Mouse (Mus musculus): ENCODE measurements around the gene Wfikkn2. TPM values are rescaled to one million over a fixed set of nuclear protein-coding genes. Genes with fewer than 3 reads are reported as not detected.
A peak's percentile ranks its signal among the peaks of the same experiment; 100 is the strongest.

Wfikkn2 gene
- polyA plus RNA-seq, 1 experiment from 2014 or later: 3.4 TPM

DNA sequence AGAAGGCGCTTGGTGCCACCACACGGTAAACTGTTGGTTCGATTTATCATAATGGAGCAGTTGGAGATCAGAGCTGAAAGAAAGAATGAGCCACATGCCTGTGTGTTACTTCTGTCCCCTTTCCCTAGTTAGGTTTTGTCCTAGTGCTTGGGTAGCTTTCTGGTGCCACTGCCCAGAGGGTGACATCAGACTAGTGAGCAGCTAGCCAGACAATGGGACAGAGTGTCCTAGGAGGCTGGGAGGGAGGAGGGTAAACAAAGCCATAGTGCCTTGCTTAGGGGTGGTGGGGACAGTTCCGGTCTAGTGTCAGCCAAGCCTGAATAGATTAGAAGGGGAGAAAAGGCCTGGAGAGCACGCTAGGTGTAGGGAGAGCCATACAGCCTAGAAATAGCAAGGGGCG, 12.4 kb downstream of the Wfikkn2 start:
- H3K36me3 ChIP-seq: no peaks in the 10 kb centered on the region
- H3K4me2 ChIP-seq (replicated peaks): no peak overlapping the region
- no peak overlapping the region for H3K27ac ChIP-seq
- H3K4me1 ChIP-seq (replicated peaks): peaks cover 13% of the 10 kb centered on the region
- H3K4me3 ChIP-seq (replicated peaks): no peak overlapping the region
- ATAC-seq: no peak
- no peak overlapping the region for H3K9ac ChIP-seq (replicated peaks)
- WGBS: 57% methylated on average over 6 of the region's 6 CpGs
- H3K27me3 ChIP-seq: no peaks in the 10 kb centered on the region
- no peaks in the 10 kb centered on the region for H3K9me3 ChIP-seq

DNA sequence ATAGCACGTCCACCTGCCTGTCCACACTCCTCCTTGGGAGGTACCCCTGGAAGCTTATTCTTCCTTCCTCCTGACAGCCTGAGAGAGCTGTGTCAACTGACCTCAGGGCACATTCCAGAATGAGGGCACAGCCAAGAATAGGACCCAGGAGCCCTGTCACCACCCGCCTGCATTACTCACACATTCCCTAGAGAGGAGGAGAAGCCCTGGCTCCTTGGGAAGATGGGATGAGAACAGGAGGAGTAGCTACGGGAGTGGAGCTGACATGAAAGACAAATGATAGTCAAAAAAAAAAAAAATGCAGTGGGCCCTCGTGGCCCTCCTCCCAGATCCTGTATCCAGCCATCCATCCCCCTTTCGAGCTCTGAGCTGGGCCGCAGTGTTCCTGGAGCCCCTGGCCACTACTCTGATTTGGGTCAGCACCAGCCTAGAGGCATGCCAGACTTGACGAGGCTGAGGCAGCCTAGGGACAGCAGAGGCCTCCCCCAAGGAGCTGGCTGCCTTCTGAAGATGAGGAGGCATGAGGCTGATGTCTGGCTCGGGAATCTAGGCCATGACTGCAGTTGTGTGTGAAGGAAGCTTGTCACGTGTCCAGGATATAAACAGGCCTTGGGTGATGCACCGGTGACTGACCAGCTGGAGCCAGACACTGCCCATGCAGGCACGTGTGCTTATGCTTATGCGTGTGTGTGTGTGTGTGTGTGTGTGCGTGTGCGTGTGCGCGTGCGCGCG, 13.8 kb downstream of the Wfikkn2 start:
- no peak overlapping the region for H3K9ac ChIP-seq (replicated peaks)
- WGBS: 85% methylated on average over 19 of the region's 19 CpGs
- H3K36me3 ChIP-seq: no peaks in the 10 kb centered on the region
- no peaks in the 10 kb centered on the region for H3K9me3 ChIP-seq
- peaks cover 19% of the 10 kb centered on the region for H3K4me1 ChIP-seq (replicated peaks)
- H3K4me2 ChIP-seq (replicated peaks): no peak overlapping the region
- no peak overlapping the region for H3K4me3 ChIP-seq (replicated peaks)
- no peaks in the 10 kb centered on the region for H3K27me3 ChIP-seq
- H3K27ac ChIP-seq: no peak overlapping the region
- ATAC-seq: no peak

DNA sequence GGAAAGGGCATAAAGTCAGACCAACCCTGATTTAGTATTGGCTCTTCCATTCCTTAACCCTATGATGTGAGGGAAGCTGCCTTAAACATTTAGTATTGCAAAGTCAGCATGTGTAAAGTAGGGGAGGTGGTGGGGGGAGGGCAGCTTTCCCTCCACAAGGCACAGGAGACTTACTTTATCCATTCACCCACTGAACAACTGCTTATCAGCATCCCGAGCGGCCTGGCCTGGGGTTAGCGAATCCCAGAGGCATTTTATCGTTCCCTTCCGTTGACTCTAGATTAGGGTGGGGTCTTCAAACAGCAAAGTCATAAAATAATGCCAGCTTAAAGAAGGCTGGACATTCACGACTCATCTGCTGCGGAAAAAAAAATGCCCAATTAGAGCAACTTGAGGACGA, 15.6 kb downstream of the Wfikkn2 start:
- Histone ChIP-seq H3K9ac (replicated peaks) (no peak overlapping the region), H3K36me3 (no peaks in the 10 kb centered on the region), H3K27me3 (no peaks in the 10 kb centered on the region), H3K4me3 (replicated peaks) (no peak overlapping the region), H3K4me1 (replicated peaks) (peaks cover 19% of the 10 kb centered on the region), H3K9me3 (no peaks in the 10 kb centered on the region), H3K4me2 (replicated peaks) (no peak overlapping the region), H3K27ac (no peak overlapping the region)
- WGBS: 82% methylated on average over 8 of the region's 8 CpGs
- ATAC-seq: no peak

DNA sequence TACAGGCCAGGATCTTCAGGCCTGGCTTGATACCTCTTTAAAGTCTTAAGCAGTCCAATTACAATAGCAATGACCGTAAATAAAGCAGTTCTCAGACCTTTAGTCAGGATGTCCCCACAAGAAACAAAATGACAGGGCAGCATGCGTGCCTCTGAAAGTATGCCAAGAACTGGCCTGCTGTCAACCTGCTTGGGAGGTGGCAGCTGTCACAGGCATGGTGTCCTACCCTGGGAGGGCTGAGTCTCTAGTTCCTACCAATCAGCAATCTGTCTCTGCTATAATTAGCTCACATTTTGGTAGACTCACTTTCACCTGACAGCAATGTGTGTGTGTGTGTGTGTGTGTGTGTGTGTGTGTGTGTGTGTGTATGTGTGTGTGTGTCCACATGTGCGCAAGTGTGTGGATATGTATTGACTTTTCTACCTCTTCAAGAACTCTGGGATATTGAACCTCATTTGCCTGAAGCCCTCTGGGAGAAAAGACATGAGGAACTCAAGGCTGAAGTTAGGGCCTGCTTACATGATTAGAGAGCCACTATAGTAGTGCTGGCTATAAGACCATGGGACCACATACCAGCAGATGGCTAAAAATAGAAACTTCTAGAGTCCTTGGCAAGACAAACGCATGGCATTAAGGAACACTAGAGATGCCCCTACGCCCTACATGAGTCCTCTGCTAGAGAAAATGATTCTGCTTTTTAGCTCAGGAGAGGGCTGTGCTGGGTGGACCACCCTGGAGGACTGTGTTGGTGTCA, 16.4 kb downstream of the Wfikkn2 start:
- WGBS: 91% methylated on average over 5 of the region's 5 CpGs
- no peak overlapping the region for H3K9ac ChIP-seq (replicated peaks)
- H3K4me1 ChIP-seq (replicated peaks): peaks cover 19% of the 10 kb centered on the region
- no peaks in the 10 kb centered on the region for H3K9me3 ChIP-seq
- H3K27me3 ChIP-seq: no peaks in the 10 kb centered on the region
- H3K27ac ChIP-seq: no peak overlapping the region
- H3K36me3 ChIP-seq: no peaks in the 10 kb centered on the region
- ATAC-seq: no peak
- no peak overlapping the region for H3K4me3 ChIP-seq (replicated peaks)
- H3K4me2 ChIP-seq (replicated peaks): no peak overlapping the region

DNA sequence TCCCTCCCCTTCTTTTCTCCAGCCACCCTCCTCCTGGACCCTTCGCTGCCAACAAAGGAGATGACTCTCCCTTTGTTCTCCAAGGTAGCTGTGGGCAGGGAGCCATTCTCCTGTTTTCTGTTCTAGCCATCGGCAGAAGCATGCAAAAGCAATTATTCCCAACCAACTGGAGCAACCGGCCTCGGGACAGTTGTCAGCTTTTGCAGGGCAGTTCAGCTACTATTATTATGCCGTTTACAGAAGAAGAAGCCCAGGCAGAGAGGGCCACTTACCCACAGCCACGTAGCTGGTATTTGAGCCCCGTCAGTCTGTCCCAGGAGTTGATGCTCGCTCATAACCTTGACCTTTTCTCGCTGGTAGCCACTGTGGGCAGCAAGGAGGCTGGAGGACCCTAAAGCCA, 17.4 kb downstream of the Wfikkn2 start:
- ATAC-seq: no peak
- 29% methylated on average over 9 of the region's 9 CpGs for WGBS
- peak overlapping the region; percentile 46; the same call in 1 of the 2 replicates for H3K27ac ChIP-seq

DNA sequence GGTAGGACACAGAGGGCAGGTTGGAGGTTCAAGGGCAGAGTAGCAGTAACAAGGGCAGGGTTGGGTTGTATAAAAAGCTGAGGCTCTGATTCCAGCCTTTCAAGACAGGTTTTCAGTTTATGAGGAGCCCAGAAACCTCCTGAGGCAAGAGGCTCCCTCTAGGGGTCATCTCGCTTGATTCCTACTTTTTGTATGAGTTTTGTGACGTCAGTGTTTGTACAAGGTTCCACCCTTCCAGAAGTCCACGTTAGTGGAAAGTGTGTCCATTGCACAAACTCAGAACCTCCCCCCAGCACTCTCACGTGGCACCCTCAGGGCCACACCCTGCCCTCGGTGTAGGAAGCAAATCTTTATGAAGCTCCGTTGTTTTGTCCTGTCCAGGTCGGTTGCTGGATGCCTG, 19.8 kb downstream of the Wfikkn2 start:
- WGBS: 41% methylated on average over 7 of the region's 7 CpGs
- no peak overlapping the region for H3K27ac ChIP-seq
- ATAC-seq: no peak

More for the DNA sequence above, 17.4 kb downstream of the Wfikkn2 start:
- Histone ChIP-seq H3K9me3 (no peaks in the 10 kb centered on the region), H3K27me3 (no peaks in the 10 kb centered on the region), H3K4me2 (replicated peaks) (no peak overlapping the region), H3K4me3 (replicated peaks) (no peak overlapping the region), H3K4me1 (replicated peaks) (peaks cover 16% of the 10 kb centered on the region), H3K9ac (replicated peaks) (no peak overlapping the region), H3K36me3 (no peaks in the 10 kb centered on the region)

DNA sequence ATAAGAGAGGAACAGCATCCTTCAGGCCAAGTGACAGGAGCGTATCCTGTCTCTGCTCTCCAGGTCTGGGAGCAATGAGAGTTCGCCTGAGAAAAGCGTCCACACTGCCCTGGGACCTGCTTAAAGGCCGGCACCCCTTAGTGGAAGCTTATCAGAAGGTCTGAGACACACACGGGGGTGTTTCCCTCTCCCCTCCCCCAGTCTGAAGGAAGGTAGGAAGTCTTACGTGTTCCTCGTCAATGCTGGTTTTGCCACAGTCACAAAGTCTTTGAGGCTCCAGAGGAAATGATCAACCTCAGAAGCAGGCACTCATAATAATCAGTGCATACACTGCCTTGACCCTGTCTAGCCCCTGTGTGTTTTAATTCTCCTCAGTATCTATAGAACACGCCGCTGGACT, 22.3 kb downstream of the Wfikkn2 start:
- no peak for ATAC-seq
- Histone ChIP-seq H3K27me3 (no peaks in the 10 kb centered on the region), H3K9ac (replicated peaks) (no peak overlapping the region), H3K27ac (no peak overlapping the region), H3K4me1 (replicated peaks) (peaks cover 7% of the 10 kb centered on the region), H3K4me3 (replicated peaks) (no peak overlapping the region), H3K9me3 (no peaks in the 10 kb centered on the region), H3K4me2 (replicated peaks) (no peak overlapping the region), H3K36me3 (no peaks in the 10 kb centered on the region)
- 85% methylated on average over 9 of the region's 9 CpGs for WGBS

More for the DNA sequence above, 19.8 kb downstream of the Wfikkn2 start:
- Histone ChIP-seq H3K9me3 (no peaks in the 10 kb centered on the region), H3K4me2 (replicated peaks) (no peak overlapping the region), H3K4me1 (replicated peaks) (peaks cover 10% of the 10 kb centered on the region), H3K4me3 (replicated peaks) (no peak overlapping the region), H3K9ac (replicated peaks) (no peak overlapping the region), H3K27me3 (no peaks in the 10 kb centered on the region), H3K36me3 (no peaks in the 10 kb centered on the region)

DNA sequence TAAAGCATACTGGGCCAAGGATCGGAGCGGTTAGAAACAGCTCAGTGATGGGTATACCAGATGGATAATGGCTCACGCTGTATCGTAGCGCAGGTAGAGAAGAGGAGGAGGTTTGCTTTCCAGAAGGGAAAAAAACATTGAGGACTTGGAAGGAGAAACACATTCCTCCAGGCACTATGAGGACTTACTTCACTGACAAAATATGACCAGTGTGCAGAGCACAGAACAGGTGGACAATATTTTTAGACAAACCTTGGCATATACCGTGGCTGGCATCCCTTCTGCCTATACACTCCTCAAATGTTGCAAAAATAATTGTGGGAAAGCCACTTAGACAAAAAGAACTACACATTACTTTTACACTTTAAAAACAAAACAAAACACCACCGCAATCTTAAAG, 24.5 kb downstream of the Wfikkn2 start:
- H3K4me3 ChIP-seq (replicated peaks): no peak overlapping the region
- H3K27ac ChIP-seq: no peak overlapping the region
- WGBS: 96% methylated on average over 7 of the region's 7 CpGs
- H3K9me3 ChIP-seq: no peaks in the 10 kb centered on the region
- no peak overlapping the region for H3K4me2 ChIP-seq (replicated peaks)
- H3K4me1 ChIP-seq (replicated peaks): peaks cover 3% of the 10 kb centered on the region
- no peaks in the 10 kb centered on the region for H3K27me3 ChIP-seq
- no peak for ATAC-seq
- H3K9ac ChIP-seq (replicated peaks): no peak overlapping the region
- H3K36me3 ChIP-seq: no peaks in the 10 kb centered on the region

DNA sequence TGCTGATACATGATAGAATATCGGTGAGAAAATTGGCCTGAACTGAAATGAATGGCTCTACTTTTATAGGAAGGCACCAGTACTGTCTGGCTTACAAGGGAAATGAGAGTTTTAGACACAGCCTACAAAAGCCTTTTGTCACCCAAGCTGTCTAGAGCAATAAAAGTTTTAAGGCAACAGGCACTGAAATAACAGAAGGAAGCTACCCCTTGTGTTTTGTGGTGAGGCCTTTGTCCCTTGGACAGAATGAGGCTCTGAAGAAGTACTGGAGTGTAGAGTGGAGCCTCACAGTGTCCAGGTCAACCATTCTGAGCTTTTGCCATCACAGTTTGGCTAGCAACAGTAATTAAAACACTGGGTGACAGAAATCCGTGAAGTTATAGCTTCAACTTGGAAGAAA, 29.6 kb downstream of the Wfikkn2 start:
- peaks cover 34% of the 10 kb centered on the region for H3K4me1 ChIP-seq (replicated peaks)
- H3K4me3 ChIP-seq (replicated peaks): no peak overlapping the region
- H3K9me3 ChIP-seq: no peaks in the 10 kb centered on the region
- H3K27me3 ChIP-seq: no peaks in the 10 kb centered on the region
- no peak overlapping the region for H3K9ac ChIP-seq (replicated peaks)
- H3K27ac ChIP-seq: 0 out of 2 replicates have a peak overlapping the region, but pooled peaks have one; percentile 7
- no peak overlapping the region for H3K4me2 ChIP-seq (replicated peaks)
- peaks cover 14% of the 10 kb centered on the region for H3K36me3 ChIP-seq
- 35% methylated on average over 2 of the region's 2 CpGs for WGBS
- no peak for ATAC-seq

DNA sequence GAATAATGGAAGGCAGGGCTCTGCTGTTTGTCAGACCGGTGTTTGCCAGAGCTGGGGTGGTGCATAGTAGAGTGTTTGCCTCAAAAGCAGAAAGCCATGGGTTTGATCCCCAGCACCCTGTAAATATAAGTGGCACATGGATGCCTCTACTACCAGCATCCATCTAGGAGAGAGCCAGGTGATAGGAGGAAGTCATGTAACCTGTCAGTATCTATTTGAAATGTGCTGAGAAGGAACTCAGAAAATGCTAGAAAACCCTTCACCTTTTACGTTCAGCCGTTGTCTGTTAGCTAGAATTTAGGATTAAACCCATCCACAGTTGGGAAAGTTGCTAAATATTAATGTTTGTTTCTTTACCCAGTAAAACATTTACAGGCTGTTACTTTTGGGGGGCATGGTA, 30.2 kb downstream of the Wfikkn2 start:
- 87% methylated on average over 3 of the region's 3 CpGs for WGBS
- Histone ChIP-seq H3K36me3 (peaks cover 14% of the 10 kb centered on the region), H3K27me3 (no peaks in the 10 kb centered on the region), H3K4me3 (replicated peaks) (no peak overlapping the region), H3K27ac (no peak overlapping the region), H3K9me3 (no peaks in the 10 kb centered on the region), H3K9ac (replicated peaks) (no peak overlapping the region), H3K4me1 (replicated peaks) (peaks cover 34% of the 10 kb centered on the region), H3K4me2 (replicated peaks) (peak overlapping the region; percentile 26; the same call in 1 of the 2 replicates)
- no peak for ATAC-seq

DNA sequence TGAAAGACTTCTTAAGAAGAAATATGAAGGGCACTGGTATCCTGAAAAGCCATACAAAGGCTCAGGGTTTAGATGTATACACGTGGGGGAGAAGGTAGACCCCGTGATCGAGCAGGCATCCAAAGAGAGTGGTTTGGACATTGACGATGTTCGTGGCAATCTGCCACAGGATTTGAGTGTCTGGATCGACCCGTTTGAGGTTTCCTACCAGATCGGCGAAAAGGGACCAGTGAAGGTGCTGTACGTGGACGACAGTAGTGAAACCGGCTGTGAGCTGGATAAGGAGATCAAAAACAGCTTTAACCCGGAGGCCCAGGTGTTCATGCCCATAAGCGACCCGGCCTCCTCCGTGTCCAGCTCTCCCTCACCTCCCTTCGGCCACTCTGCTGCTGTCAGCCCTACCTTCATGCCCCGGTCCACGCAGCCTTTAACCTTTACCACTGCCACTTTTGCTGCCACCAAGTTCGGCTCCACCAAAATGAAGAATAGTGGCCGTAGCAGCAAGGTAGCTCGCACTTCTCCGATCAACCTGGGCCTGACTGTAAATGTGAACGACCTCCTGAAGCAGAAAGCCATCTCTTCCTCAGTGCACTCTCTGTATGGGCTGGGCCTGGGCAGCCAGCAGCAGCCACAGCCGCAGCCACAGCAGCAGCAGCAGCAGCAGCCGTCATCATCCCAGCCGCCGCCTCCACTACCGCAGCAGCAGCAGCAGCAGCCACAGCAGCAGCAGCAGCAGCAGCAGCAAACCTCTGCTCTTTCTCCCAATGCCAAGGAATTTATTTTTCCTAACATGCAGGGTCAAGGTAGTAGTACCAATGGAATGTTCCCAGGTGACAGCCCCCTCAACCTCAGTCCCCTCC, 31.8 kb downstream of the Wfikkn2 start:
- ATAC-seq: no peak
- H3K36me3 ChIP-seq: peaks cover 14% of the 10 kb centered on the region
- H3K9me3 ChIP-seq: no peaks in the 10 kb centered on the region
- 89% methylated on average over 29 of the region's 29 CpGs for WGBS
- H3K9ac ChIP-seq (replicated peaks): peak overlapping the region; percentile 55
- H3K4me2 ChIP-seq (replicated peaks): peak overlapping the region; percentile 67
- H3K4me3 ChIP-seq (replicated peaks): peak overlapping the region; percentile 98
- H3K27ac ChIP-seq: peak overlapping the region; percentile 35; the same call in 1 of the 2 replicates
- H3K4me1 ChIP-seq (replicated peaks): peaks cover 34% of the 10 kb centered on the region
- H3K27me3 ChIP-seq: no peaks in the 10 kb centered on the region

DNA sequence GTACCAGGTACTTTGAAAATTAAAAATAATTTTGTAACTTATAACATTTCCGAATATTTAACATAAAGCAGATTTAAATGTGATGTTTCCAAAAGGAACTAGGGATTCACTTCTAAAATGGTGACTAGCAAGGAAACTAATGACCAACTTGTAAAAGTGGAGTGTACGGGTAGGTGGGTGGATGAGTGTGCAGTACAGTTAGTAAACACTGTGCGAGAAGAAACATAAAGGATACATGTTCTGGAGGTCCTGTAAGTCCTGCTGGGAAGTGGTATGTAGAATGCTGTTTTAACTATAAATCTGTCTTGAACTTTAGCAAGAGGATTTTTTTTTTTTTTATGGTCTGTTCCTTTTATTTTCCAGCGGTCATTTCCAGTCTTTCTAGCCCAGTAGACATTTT, 32.8 kb downstream of the Wfikkn2 start:
- Histone ChIP-seq H3K36me3 (peaks cover 14% of the 10 kb centered on the region), H3K4me1 (replicated peaks) (peaks cover 34% of the 10 kb centered on the region), H3K27ac (no peak overlapping the region; the same call in 1 of the 2 replicates), H3K27me3 (no peaks in the 10 kb centered on the region), H3K4me2 (replicated peaks) (peak overlapping the region; percentile 67), H3K4me3 (replicated peaks) (peak overlapping the region; percentile 98), H3K9me3 (no peaks in the 10 kb centered on the region), H3K9ac (replicated peaks) (peak overlapping the region; percentile 55; the same call in 1 of the 2 replicates)
- WGBS: 65% methylated on average over 4 of the region's 4 CpGs
- no peak for ATAC-seq

Measured in midbrain, embryonic 13.5 days (tissue).